Mouse (Mus musculus) thymus, postnatal 36 days (tissue): Measurements from ENCODE around the gene Myl4.

Source experiments
- DNase-seq, 2 experiments: peaks; one replicate each; pipeline ENCODE4 v3.0.0; 2022; ENCODE audit warnings: mixed read lengths in 2 of 2

The Myl4 gene

GRCm38 (mm10) chr11:104637010-104637409, 86.5 kb downstream of the Myl4 start:
- no peak for DNase-seq

GRCm38 (mm10) chr11:104638006-104638405, 87.5 kb downstream of the Myl4 start:
- no peak for DNase-seq

DNA sequence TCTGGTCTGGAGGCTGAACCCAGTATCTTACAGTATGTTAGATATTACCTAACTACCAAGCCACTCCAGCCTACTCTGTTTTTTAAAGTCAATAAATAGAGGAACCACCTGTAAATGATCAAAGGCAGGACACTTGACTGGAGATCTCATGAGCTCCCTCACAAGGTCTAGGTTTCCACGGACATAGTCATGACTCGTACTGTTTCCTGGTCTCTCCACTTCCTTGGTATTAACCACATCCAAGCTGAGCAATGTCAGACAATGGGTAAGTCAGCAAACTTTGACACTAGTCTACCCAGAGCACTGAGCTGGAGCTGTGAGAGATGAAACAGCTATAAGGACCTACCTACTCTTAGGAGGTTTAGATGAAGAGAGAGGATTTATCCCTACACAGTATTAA, 88.4 kb downstream of the Myl4 start:
- DNase-seq: no peak

DNA sequence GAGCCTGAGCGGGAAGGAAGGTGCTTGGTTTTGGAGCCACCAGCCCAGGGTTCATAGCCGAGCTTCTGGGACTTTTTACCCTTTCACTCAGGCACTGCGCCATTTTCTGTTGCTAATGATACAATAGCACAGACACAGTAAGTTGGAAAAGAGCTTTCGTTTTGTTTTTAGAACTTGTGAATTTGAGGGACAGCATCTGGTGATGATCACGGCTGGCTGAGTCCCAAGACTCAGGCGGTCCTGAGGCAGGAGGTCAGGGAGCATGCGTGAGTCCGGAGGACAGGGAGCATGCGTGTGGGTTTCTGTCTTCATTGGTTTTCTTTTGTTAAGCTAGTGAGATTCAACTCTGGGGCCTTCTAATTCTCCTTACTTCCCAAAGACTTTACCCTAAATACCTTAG, 89.2 kb downstream of the Myl4 start:
- no peak for DNase-seq

- no peak for DNase-seq
Observed at GRCm38 (mm10) chr11:104640894-104641293, 90.4 kb downstream of the Myl4 start.

DNA sequence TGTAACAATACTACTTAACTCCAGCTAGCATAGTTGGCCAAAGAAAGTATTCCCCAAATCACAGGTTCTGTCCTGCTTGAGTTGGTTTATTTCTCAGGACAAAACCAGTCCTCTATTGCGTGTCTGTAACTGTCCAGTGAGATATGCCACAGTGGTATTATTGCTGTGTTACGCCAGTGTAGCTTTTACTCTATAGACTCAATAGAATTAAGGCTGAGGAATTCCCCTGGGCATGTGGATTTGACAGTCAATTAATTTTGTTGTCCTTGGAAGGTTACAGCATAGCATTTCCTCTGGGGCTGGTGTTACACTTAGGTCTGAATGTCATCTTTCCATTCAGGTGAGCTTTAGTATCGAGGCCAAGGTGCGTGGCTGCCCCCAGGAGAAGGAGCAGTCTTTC, 92.8 kb downstream of the Myl4 start:
- DNase-seq: no peak
